Mouse (Mus musculus) kidney, embryonic 16.5 days (tissue): ENCODE measurements around the gene Gm13275. TPM values are rescaled to one million over a fixed set of nuclear protein-coding genes. Genes with fewer than 3 reads are reported as not detected.
"Not testable (repeated sequence)": the region's sequence is repeated elsewhere in the genome, so short reads cannot be mapped to it uniquely, and the experiment has no call there.

Source experiments
- ATAC-seq: fragments of 200-750 bp; cut with Nextera tagmentation; 2 replicates; pipeline ENCODE4 v1.8.0; 2017; ENCODE audit warnings: moderate TSS enrichment; ENCODE audit not compliant: low FRiP score, low TSS enrichment
- H3K27ac ChIP-seq: fragments of 300-500 bp; sonication (generic); 2 replicates; pipeline ENCODE4 v1.5.1; 2014; ENCODE audit warnings: low read length
- H3K27me3 ChIP-seq: fragments of 300-500 bp; sonication (generic); 2 replicates; pipeline ENCODE4 v1.6.1; 2014; ENCODE audit warnings: low read length, control low read depth, mixed read lengths; ENCODE audit not compliant: insufficient read depth
- H3K36me3 ChIP-seq: fragments of 300-500 bp; sonication (generic); 2 replicates; pipeline ENCODE4 v1.6.1; 2014; ENCODE audit warnings: low read length, control low read depth, mixed read lengths; ENCODE audit not compliant: insufficient read depth
- H3K4me1 ChIP-seq: fragments of 300-500 bp; sonication (generic); 2 replicates; pipeline ENCODE4 v1.6.1; 2014; ENCODE audit warnings: low read length, control low read depth, mixed read lengths; ENCODE audit not compliant: insufficient read depth
- H3K4me2 ChIP-seq: fragments of 300-500 bp; sonication (generic); replicated peaks from 2 replicates; pipeline ENCODE4 v1.6.1; 2014; ENCODE audit warnings: low read depth, low read length
- H3K4me3 ChIP-seq: fragments of 300-500 bp; sonication (generic); 2 replicates; pipeline ENCODE4 v1.5.1; 2014; ENCODE audit warnings: mild to moderate bottlenecking, low read length
- H3K9ac ChIP-seq: fragments of 300-500 bp; sonication (generic); replicated peaks from 2 replicates; pipeline ENCODE4 v1.6.1; 2014; ENCODE audit warnings: low read length
- H3K9me3 ChIP-seq: fragments of 300-500 bp; sonication (generic); 2 replicates; pipeline ENCODE4 v1.6.1; 2016; ENCODE audit warnings: low read length, control low read depth
- WGBS: fragments of 180-500 bp; shearing (Covaris S2); extraction: QIAGEN DNeasy Blood & Tissue Kit; methylation state at CpG from one replicate; pipeline ENCODE4 v1.1.7; 2014; 5-methylcytosine and 5-hydroxymethylcytosine counted together
- polyA plus RNA-seq: library from polyadenylated mRNA; unstranded; fragments of >200 nt; fragmentation: Nextera tagmentation; extraction: Ambion mirVana; gene quantifications from 2 replicates; pipeline ENCODE4 v1.2.1, GENCODE M21; 2015

Gm13275 gene
- polyA plus RNA-seq, 1 experiment from 2014 or later: not detected

DNA sequence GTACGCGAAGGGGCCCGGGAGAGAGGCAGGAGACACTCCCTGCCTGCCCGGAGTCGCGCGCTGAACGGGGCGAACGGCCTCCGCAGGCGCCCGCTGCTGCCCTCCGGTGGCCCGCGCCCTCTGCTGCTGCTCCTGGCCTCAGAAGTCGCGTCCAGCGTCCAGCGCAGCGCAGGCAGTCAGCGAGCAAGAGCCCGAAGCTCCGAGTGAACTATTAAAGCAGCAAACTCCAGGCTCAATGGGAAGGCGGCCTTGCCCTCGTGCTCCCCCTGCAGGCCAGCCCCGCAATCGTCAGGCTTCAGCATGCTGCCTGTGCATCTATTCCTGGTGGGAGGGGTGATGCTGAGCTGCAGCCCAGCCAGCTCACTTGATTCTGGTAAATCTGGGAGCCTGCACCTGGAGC, 3.0 kb upstream of the Gm13275 start, which contains the start of gene Gm13278:
Gm13278 (plus strand) TSS at position 301 of the 400 bp plus-strand sequence.
- not testable (repeated sequence) for H3K27ac ChIP-seq
- no CpG with 5 or more reads among the region's 28 CpGs for WGBS

GRCm38 (mm10) chr4:88797097-88797496, 2.8 kb downstream of the Gm13275 start, which contains the start of gene Gm13279:
Gene Gm13279 (plus strand): TSS chr4:88797397.
- H3K4me3 ChIP-seq, H3K36me3 ChIP-seq, H3K9me3 ChIP-seq, H3K27ac ChIP-seq, H3K9ac ChIP-seq, H3K4me2 ChIP-seq, H3K27me3 ChIP-seq, H3K4me1 ChIP-seq, ATAC-seq: not testable (repeated sequence)
- no CpG with 5 or more reads among the region's 28 CpGs for WGBS

More for the DNA sequence above, 3.0 kb upstream of the Gm13275 start, which contains the start of gene Gm13278:
- not testable (repeated sequence) for H3K36me3 ChIP-seq, H3K9ac ChIP-seq, H3K27me3 ChIP-seq, ATAC-seq, H3K4me2 ChIP-seq, H3K4me1 ChIP-seq, H3K4me3 ChIP-seq, H3K9me3 ChIP-seq

DNA sequence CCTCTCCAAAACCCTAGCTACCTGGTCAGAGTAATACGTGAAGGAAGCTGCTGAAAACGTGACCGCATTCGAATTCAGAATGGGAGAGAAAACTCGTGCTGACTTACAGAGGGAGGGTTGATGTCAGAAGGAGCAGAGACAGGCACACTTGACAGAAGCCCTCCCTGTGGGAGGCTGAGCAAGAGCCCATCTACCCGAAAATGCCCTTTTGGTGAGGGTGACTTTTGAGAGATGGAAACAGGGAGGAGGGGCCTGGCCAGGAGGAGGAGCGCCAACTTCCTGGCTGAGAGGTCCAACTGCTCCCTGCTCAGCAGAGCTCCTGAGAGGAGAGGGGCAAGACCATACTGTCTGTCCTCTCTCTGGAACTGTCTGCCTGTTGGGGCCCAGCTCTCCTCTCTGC, 5.1 kb downstream of the Gm13275 start, which contains the start of gene Gm13285:
Gm13285 (plus strand) TSS at position 301 of the 400 bp plus-strand sequence.
- H3K27me3 ChIP-seq, ATAC-seq, H3K4me3 ChIP-seq, H3K9me3 ChIP-seq, H3K27ac ChIP-seq, H3K36me3 ChIP-seq, H3K9ac ChIP-seq, H3K4me2 ChIP-seq, H3K4me1 ChIP-seq: not testable (repeated sequence)
- no CpG with 5 or more reads among the region's 7 CpGs for WGBS

DNA sequence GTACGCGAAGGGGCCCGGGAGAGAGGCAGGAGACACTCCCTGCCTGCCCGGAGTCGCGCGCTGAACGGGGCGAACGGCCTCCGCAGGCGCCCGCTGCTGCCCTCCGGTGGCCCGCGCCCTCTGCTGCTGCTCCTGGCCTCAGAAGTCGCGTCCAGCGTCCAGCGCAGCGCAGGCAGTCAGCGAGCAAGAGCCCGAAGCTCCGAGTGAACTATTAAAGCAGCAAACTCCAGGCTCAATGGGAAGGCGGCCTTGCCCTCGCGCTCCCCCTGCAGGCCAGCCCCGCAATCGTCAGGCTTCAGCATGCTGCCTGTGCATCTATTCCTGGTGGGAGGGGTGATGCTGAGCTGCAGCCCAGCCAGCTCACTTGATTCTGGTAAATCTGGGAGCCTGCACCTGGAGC, 8.7 kb downstream of the Gm13275 start, which contains the start of gene Gm13287:
Gm13287 (plus strand) TSS at position 301 of the 400 bp plus-strand sequence.
- H3K9ac ChIP-seq, H3K36me3 ChIP-seq, ATAC-seq, H3K27me3 ChIP-seq, H3K4me1 ChIP-seq, H3K9me3 ChIP-seq, H3K4me3 ChIP-seq, H3K27ac ChIP-seq, H3K4me2 ChIP-seq: not testable (repeated sequence)
- no CpG with 5 or more reads among the region's 29 CpGs for WGBS

- 0 out of 2 replicates have a peak within 1 kb of the TSS, but pooled peaks have one; percentile 21 for H3K4me3 ChIP-seq
- not testable (repeated sequence) for H3K4me2 ChIP-seq, H3K27ac ChIP-seq, H3K9ac ChIP-seq, H3K4me1 ChIP-seq, H3K36me3 ChIP-seq, H3K9me3 ChIP-seq, ATAC-seq, H3K27me3 ChIP-seq
- no CpG with 5 or more reads among the region's 8 CpGs for WGBS
Observed at GRCm38 (mm10) chr4:88805231-88805630, 10.9 kb downstream of the Gm13275 start, which contains the start of gene Gm13288. Gene Gm13288 (plus strand): TSS chr4:88805531.

- 0 out of 2 replicates have a peak overlapping the region, but pooled peaks have one; percentile 21 for H3K4me3 ChIP-seq
- ATAC-seq, H3K9ac ChIP-seq, H3K27ac ChIP-seq, H3K4me2 ChIP-seq, H3K4me1 ChIP-seq, H3K27me3 ChIP-seq, H3K9me3 ChIP-seq, H3K36me3 ChIP-seq: not testable (repeated sequence)
- 0% methylated on average over 8 of the region's 34 CpGs for WGBS
Observed at GRCm38 (mm10) chr4:88805761-88806160, 11.5 kb downstream of the Gm13275 start.

DNA sequence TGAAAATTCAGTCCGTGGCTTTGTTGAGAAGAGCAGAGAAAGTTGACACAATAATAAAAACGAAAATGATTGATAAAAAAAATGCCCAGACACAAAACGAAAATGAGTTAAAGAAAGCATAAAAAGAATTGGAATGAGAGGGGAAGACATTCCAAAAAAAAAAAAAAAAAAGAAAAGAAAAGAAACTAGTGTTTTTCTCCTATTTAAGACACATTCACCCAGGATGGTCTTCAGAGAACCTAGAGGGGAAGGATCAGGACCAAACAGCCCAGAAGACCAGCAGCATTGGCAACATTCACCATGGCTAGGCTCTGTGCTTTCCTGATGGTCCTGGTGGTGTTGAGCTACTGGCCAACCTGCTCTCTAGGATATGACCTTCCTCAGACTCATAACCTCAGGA, 21.6 kb downstream of the Gm13275 start, which contains the start of gene Ifna7:
Ifna7 (plus strand) TSS at position 301 of the 400 bp plus-strand sequence.
- Histone ChIP-seq H3K27ac (no peak within 1 kb of the TSS), H3K27me3 (no peaks in the 10 kb centered on the region), H3K36me3 (no peaks in the 10 kb centered on the region), H3K4me2 (no peak within 1 kb of the TSS), H3K9ac (no peak within 1 kb of the TSS), H3K4me1 (no peaks in the 10 kb centered on the region), H3K9me3 (no peaks in the 10 kb centered on the region), H3K4me3 (no peak within 1 kb of the TSS)
- ATAC-seq: no peak
- WGBS: 55% methylated on average over 3 of the region's 3 CpGs

DNA sequence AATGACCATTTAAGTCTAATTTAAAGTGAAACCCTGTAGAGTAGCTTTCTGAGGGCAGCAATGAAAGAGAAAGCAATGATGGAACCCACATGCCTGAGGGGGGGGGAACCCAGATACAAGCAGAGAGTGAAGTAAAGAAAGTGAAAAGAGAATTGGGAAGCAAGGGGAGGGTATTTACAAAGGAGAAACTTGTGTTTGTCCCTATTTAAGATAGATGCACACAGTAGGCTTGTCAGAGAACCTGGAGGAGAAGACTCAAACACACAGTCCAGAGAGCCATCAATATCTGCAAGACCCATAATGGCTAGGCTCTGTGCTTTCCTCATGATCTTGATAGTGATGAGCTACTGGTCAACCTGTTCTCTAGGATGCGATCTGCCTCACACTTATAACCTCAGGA, 25.4 kb downstream of the Gm13275 start, which contains the start of gene Ifna11:
Ifna11 (plus strand) TSS at position 301 of the 400 bp plus-strand sequence.
- WGBS: 75% methylated on average over 1 of the region's 1 CpGs
- H3K27me3 ChIP-seq: no peaks in the 10 kb centered on the region
- ATAC-seq: no peak

GRCm38 (mm10) chr4:88822995-88823394, 28.7 kb downstream of the Gm13275 start:
- Histone ChIP-seq H3K27ac (no peak overlapping the region), H3K4me2 (no peak overlapping the region), H3K9me3 (no peaks in the 10 kb centered on the region), H3K27me3 (no peaks in the 10 kb centered on the region), H3K4me3 (no peak overlapping the region), H3K4me1 (no peaks in the 10 kb centered on the region), H3K9ac (no peak overlapping the region), H3K36me3 (no peaks in the 10 kb centered on the region)
- 22% methylated on average over 4 of the region's 4 CpGs for WGBS
- ATAC-seq: no peak

More for the DNA sequence above, 25.4 kb downstream of the Gm13275 start, which contains the start of gene Ifna11:
- Histone ChIP-seq H3K27ac (no peak within 1 kb of the TSS), H3K9ac (no peak within 1 kb of the TSS), H3K36me3 (no peaks in the 10 kb centered on the region), H3K4me2 (no peak within 1 kb of the TSS), H3K4me3 (no peak within 1 kb of the TSS), H3K4me1 (no peaks in the 10 kb centered on the region), H3K9me3 (no peaks in the 10 kb centered on the region)

DNA sequence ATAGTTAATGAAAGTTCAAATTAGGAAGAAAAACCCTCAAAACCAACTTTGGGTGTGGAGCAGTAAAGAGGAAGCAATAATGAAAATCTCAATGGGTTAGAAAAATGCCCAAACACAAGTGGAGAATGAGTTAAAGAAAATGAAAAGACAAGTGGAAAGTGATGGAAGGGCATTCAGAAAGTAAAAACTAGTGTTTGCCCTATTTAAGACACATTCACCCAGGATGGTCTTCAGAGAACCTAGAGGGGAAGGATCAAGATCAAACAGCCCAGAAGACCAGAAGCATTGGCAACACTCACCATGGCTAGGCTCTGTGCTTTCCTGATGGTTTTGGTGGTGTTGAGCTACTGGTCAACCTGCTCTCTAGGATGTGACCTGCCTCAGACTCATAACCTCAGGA, 32.8 kb downstream of the Gm13275 start, which contains the start of gene Ifna6:
Ifna6 (plus strand) TSS at position 301 of the 400 bp plus-strand sequence.
- H3K4me3 ChIP-seq, H3K36me3 ChIP-seq, ATAC-seq: not testable (repeated sequence)

More for the DNA sequence above, 32.8 kb downstream of the Gm13275 start, which contains the start of gene Ifna6:
- H3K27me3 ChIP-seq, H3K9ac ChIP-seq, H3K27ac ChIP-seq, H3K4me1 ChIP-seq, H3K9me3 ChIP-seq, H3K4me2 ChIP-seq: not testable (repeated sequence)
